Mouse (Mus musculus) central nervous system, embryonic 14 days (tissue): ENCODE measurements around the gene Ipo9. TPM values are rescaled to one million over a fixed set of nuclear protein-coding genes. Genes with fewer than 3 reads are reported as not detected.

Experiments used
- polyA plus RNA-seq: library from polyadenylated mRNA; depleted of rRNA; stranded (reverse); fragments of >200 nt; gene quantifications from 2 replicates; pipeline ENCODE4 v1.2.3, GENCODE M21; 2012; rRNA removed

The Ipo9 gene
- polyA plus RNA-seq, result 152 and 169 TPM in 2 replicates

DNA sequence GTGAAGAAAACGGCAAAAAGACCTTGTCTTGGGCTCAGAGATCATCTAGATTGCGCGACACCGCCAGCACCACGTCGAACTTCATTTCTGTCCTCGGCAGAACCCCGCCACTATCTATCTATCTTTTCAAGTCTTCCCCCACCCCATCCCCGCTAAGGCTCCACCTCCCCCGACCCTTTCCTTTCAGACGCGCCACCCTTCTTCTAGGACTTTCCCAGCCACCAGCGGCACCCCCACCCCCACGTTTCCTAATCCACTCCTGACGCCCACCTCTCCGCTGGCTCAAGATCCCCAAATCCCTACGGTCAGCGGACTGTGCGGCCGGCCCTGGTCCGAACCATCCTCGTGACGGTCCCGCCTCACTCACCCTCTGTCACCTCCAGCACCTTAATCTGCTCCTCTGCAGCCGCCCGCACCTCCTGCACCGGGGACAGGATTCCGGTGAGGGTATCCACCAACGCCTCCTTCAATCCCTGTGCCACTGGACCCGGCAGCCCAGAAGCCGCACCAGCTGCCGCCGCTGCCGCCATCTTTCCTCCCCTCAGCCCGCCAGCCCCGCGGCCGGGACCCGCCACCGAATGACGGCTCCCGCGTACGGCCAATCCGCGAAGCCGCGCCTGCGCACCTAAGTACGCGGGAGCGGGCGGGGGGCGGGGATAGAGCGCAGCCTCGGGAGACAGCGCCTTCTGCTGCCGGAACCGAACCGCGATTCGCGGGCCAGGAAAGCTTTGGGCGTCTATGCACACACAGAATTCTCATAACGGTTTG, at the start of gene Ipo9:
Gene Ipo9 (minus strand): TSS at position 599 of the 768 bp plus-strand sequence.

DNA sequence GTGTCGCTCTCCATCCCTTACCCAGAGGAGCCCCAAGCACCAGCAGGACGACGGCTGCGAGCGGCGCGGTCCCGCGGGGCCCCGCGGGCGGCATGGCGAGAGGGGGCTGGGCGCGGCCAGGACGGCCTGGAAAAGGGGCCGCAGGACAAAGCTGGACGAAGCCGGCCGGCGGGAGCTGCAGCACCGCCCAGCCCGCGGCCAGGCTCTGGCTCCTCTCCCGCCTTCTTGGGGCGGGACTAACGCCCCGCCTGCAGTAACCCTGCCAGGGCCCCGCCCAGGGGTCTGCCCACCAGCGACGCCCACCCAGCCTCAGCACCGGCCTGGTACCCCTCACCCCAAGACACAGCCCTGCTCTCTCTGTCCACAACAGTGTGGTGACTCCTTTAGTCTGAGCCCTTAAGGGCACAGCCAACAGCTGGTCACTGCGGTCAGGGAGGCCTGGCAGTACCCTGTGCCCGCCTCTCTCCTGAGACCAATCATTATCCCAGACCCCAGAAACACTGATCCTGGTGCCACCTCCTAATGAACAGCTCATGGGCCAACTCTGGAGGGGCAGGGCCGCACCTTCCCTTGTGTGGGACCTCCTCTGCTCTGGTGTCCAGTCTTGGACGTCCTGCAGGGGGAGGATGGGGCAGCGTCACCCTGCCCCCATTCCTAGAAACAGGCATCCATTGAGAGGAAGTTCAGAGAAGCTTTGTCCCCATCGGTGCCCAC, 55.3 kb downstream of the Ipo9 start, which contains the start of gene Shisa4:
Gene Shisa4 (minus strand): TSS at position 370 of the 714 bp plus-strand sequence.

Other genes starting within 250 kb of the Ipo9 start
- gene Elf3, start 171.9 kb downstream of the Ipo9 start, polyA plus RNA-seq, result 0.12 and 0.68 TPM in 2 replicates
- gene Rnpep, start 146.4 kb downstream of the Ipo9 start, polyA plus RNA-seq, result 53.2 and 53.8 TPM in 2 replicates
- gene Timm17a, start 116.7 kb downstream of the Ipo9 start, polyA plus RNA-seq, result 39.1 and 42.6 TPM in 2 replicates
- gene Lmod1, start 105.7 kb downstream of the Ipo9 start, polyA plus RNA-seq, result 0.18 and 0.46 TPM in 2 replicates
- 47.9 and 48.8 TPM in 2 replicates for gene Shisa4, start 55.3 kb downstream of the Ipo9 start, polyA plus RNA-seq
- gene Nav1, start 176.8 kb upstream of the Ipo9 start, polyA plus RNA-seq, result 58.4 and 63.9 TPM in 2 replicates